Mouse (Mus musculus) kidney, embryonic 15.5 days (tissue): ENCODE data around the gene Ddx42. TPM values are rescaled to one million over a fixed set of nuclear protein-coding genes. Genes with fewer than 3 reads are reported as not detected.
A peak's percentile ranks its signal among the peaks of the same experiment; 100 is the strongest.
"Not testable (repeated sequence)": the region's sequence is repeated elsewhere in the genome, so short reads cannot be mapped to it uniquely, and the experiment has no call there.

Source experiments
- ATAC-seq: fragments of 200-750 bp; cut with Nextera tagmentation; replicated peaks from 2 replicates; pipeline ENCODE4 v1.8.0; 2017; ENCODE audit warnings: moderate TSS enrichment; ENCODE audit not compliant: low FRiP score
- H3K27ac ChIP-seq: fragments of 300-500 bp; sonication (generic); 2 replicates; pipeline ENCODE4 v1.5.1; 2015; ENCODE audit warnings: mild to moderate bottlenecking, inconsistent platforms
- H3K27me3 ChIP-seq: fragments of 300-500 bp; sonication (generic); 2 replicates; pipeline ENCODE4 v1.6.1; 2015; ENCODE audit warnings: inconsistent platforms
- H3K36me3 ChIP-seq: fragments of 300-500 bp; sonication (generic); 2 replicates; pipeline ENCODE4 v1.6.1; 2015; ENCODE audit warnings: inconsistent platforms
- H3K4me1 ChIP-seq: fragments of 300-500 bp; sonication (generic); 2 replicates; pipeline ENCODE4 v1.6.1; 2015; ENCODE audit warnings: inconsistent platforms
- H3K4me2 ChIP-seq: fragments of 300-500 bp; sonication (generic); 2 replicates; pipeline ENCODE4 v1.6.1; 2015; ENCODE audit warnings: moderate library complexity, mild to moderate bottlenecking, inconsistent platforms
- H3K4me3 ChIP-seq: fragments of 300-500 bp; sonication (generic); replicated peaks from 2 replicates; pipeline ENCODE4 v1.5.1; 2015; ENCODE audit warnings: mild to moderate bottlenecking, inconsistent platforms
- H3K9ac ChIP-seq: fragments of 300-500 bp; sonication (generic); 2 replicates; pipeline ENCODE4 v1.6.1; 2015; ENCODE audit warnings: mild to moderate bottlenecking, inconsistent platforms
- H3K9me3 ChIP-seq: fragments of 300-500 bp; sonication (generic); replicated peaks from 2 replicates; pipeline ENCODE4 v1.6.1; 2016; ENCODE audit warnings: inconsistent platforms
- whole genome bisulfite sequencing: fragments of 180-500 bp; shearing (Covaris S2); methylation state at CpG from one replicate; pipeline ENCODE4 v1.1.7; 2015; ENCODE audit warnings: mixed read lengths; 5-methylcytosine and 5-hydroxymethylcytosine counted together
- polyA plus RNA-seq: library from polyadenylated mRNA; unstranded; fragments of >200 nt; fragmentation: Nextera tagmentation; extraction: Ambion mirVana; gene quantifications from 2 replicates; pipeline ENCODE4 v1.2.1, GENCODE M21; 2015

Gene Ddx42
- polyA plus RNA-seq, 1 experiment from 2014 or later: 77.8 TPM

DNA sequence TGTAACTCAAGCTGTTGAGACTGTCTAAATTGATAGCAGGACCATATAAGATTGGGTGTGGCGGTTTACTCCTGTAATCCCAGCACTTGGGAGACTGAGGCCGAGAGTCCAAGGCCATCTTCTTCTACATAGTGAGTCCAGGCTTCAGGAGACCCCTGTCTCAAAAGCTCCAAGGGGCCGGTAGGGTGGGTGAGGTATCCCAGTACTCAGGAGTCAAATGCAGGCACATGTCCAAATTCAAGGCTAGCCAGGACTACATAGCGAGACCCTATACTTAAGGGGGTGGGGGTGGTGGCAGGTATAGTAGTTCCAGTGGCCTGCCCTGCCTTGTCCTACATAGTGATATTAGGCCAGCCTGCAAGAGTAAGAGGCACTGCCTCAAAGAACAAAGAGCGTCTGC is 1.9 kb upstream of the Ddx42 start:
- peaks cover 35% of the 10 kb centered on the region for H3K36me3 ChIP-seq
- 92% methylated on average over 5 of the region's 5 CpGs for WGBS
- H3K9me3 ChIP-seq: no peaks in the 10 kb centered on the region
- H3K27me3 ChIP-seq: no peaks in the 10 kb centered on the region
- H3K9ac ChIP-seq: peak overlapping the region; percentile 71
- no peak overlapping the region for H3K27ac ChIP-seq
- peak overlapping the region; percentile 97 for H3K4me3 ChIP-seq
- peak overlapping the region; percentile 66 for H3K4me2 ChIP-seq
- peaks cover 28% of the 10 kb centered on the region for H3K4me1 ChIP-seq
- no peak for ATAC-seq

DNA sequence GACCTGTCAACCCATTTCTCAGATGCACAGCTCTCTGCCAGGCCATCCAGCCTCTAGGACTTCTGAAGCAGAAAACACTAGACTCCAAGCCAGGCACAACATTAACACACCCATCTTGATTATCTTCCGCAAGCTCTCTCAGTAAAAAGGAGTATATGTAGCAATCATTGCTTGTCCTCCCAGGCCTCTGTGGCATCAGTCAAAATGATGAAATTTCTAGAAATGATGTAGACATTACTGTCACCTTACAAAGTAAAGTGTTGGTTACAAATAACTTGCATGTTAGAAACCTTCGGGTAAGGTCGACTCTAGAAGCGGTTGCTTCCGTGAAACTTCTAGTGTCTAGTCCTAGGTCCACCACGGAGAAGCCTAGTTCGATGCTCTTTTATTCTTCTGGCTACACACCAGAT is 1.3 kb upstream of the Ddx42 start:
- Histone ChIP-seq H3K27ac (peak overlapping the region; percentile 98), H3K9me3 (no peaks in the 10 kb centered on the region), H3K36me3 (peaks cover 29% of the 10 kb centered on the region), H3K9ac (peak overlapping the region; percentile 71), H3K4me3 (peak overlapping the region; percentile 97), H3K4me1 (peaks cover 28% of the 10 kb centered on the region), H3K27me3 (no peaks in the 10 kb centered on the region), H3K4me2 (peak overlapping the region; percentile 66)
- WGBS: 24% methylated on average over 7 of the region's 7 CpGs
- ATAC-seq: no peak

DNA sequence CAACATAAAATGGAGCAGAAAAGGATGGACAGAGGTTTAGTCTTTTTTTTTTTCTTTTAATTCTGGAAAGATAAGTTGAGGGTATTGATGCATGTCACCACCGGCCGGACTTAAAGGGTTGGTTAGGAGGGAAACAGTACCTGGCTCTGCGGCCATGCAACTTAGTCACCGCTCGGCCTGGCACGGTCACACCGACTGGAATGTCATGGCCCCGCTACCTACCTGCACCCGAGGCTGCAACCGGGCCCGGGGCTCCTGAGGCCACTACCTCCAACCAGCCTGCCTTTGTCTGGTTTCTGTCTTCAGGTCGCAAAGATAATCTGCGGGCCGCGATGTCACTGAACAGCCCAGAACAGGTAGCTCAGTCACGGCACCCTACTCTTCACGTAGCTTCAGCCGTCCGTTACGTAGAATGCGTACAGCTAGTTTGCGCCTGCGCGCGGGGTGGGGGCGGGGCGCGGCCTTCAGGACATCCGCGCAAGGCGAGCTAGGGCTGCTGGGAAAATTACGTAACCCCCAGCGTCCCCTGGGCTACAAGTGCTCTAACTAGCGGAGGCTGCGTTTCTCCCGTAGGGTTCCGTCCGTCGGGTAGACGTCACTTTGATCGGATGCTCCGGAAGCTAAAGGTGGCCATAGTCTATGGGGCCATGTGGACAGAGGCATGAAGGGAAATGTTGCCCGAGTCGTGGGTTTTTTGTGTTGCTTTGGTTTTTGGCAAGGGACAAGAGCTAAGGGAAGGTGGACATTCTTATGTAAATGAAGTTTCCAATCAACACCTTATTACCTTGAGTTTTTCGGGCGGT is 598 bp upstream of the Ddx42 start, which contains the start of gene Ccdc47:
TSS of gene Ccdc47 (minus strand) at position 418 of the 803 bp plus-strand sequence.
- H3K9me3 ChIP-seq: no peaks in the 10 kb centered on the region
- ATAC-seq: peak; percentile 98
- peak within 1 kb of the TSS; percentile 97 for H3K4me3 ChIP-seq
- H3K36me3 ChIP-seq: peaks cover 24% of the 10 kb centered on the region
- H3K4me2 ChIP-seq: peak within 1 kb of the TSS; percentile 66
- no peaks in the 10 kb centered on the region for H3K27me3 ChIP-seq
- peak within 1 kb of the TSS; percentile 99 for H3K9ac ChIP-seq
- peak within 1 kb of the TSS; percentile 98 for H3K27ac ChIP-seq
- 0% methylated on average over 46 of the region's 46 CpGs for WGBS
- peaks cover 28% of the 10 kb centered on the region for H3K4me1 ChIP-seq

DNA sequence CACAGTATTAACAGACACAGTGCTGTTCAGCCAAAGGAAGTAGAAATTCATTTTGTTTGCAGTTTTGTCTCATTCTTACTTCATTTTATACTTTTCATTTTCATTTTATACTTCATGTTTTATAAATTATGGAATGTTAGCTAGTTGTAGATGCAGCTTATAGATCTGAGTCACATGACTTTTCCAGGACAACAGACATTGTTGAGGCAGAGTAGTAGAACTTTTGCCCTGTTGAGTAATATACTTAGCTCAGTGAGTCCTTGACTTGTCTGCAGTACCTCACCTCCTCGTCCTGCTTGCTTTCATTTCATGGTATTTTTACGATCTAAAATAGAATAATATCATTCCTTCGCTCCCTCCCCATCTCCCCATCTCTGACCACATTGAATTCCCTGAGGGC is 3.9 kb downstream of the Ddx42 start:
- H3K27me3 ChIP-seq: no peaks in the 10 kb centered on the region
- H3K36me3 ChIP-seq: peaks cover 21% of the 10 kb centered on the region
- no peak overlapping the region for H3K4me2 ChIP-seq
- no peak overlapping the region for H3K4me3 ChIP-seq
- H3K9ac ChIP-seq: no peak overlapping the region
- no peaks in the 10 kb centered on the region for H3K9me3 ChIP-seq
- H3K27ac ChIP-seq: no peak overlapping the region
- peaks cover 15% of the 10 kb centered on the region for H3K4me1 ChIP-seq
- WGBS: 87% methylated on average over 3 of the region's 3 CpGs
- no peak for ATAC-seq

DNA sequence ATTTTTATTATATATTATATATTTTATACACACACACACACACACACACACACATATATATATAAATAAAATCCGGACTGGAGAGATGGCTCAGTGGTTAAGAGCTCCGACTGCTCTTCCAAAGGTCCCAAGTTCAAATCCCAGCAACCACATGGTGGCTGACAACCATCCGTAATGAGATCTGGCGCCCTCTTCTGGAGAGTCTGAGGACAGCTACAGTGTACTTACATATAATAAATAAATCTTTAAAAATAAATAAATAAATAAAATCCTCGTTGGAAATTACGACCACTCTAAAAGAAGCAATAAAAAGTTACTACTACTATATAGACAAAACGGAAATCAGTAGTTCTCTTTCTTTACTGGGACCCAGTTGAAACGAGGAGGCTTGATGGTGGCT is 17.3 kb downstream of the Ddx42 start:
- H3K27me3 ChIP-seq, H3K4me1 ChIP-seq, H3K4me3 ChIP-seq, H3K9ac ChIP-seq, H3K9me3 ChIP-seq, ATAC-seq, H3K4me2 ChIP-seq, H3K27ac ChIP-seq: not testable (repeated sequence)
- 73% methylated on average over 8 of the region's 8 CpGs for WGBS
- peaks cover 82% of the 10 kb centered on the region for H3K36me3 ChIP-seq

DNA sequence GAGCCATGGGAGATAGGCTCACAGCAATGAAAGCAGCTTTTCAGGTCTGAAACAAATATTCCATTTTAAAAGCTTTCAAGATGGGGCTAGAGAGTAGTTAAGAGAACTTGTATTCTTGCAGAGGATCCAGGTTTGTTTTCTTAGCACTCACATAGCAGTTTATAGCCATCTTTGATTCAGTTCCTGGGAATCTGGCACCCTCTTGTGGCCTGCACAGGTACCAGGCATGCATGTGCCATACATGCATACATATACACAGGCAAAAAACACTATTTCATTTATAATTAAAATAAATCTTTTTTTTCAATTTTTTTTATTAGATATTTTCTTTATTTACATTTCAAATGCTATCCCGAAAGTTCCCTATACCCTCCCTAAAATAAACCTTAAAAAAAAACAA is 30.1 kb downstream of the Ddx42 start:
- Histone ChIP-seq H3K9ac (no peak overlapping the region), H3K4me1 (no peaks in the 10 kb centered on the region), H3K27me3 (no peaks in the 10 kb centered on the region), H3K4me3 (no peak overlapping the region), H3K9me3 (peaks cover 3% of the 10 kb centered on the region; the same call in 1 of the 2 replicates), H3K36me3 (peaks cover 100% of the 10 kb centered on the region), H3K4me2 (no peak overlapping the region), H3K27ac (no peak overlapping the region)
- ATAC-seq: no peak
- 85% methylated on average over 1 of the region's 1 CpGs for WGBS

DNA sequence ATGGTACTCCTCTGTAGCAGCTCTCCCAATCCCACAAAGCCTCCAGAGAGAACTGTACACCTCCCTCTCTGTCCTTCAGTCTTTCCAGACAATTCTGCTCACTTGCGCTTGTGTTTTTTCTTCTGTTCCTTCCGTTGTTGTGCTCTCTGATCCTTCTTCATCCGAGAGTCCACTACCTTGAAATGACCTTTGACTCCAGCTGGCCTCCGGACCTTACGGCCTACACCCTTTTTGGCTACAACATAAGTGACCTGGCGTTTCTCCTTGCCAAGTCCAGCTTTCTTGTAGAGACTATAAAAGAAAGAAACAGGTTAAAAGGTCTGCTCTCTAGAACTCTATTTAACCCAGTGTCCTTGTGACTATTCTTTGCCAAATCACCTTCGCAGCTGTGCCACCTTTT is 32.6 kb downstream of the Ddx42 start:
- Histone ChIP-seq H3K4me3 (no peak overlapping the region), H3K36me3 (peaks cover 100% of the 10 kb centered on the region), H3K9ac (no peak overlapping the region), H3K4me2 (no peak overlapping the region), H3K27ac (no peak overlapping the region), H3K4me1 (peaks cover 3% of the 10 kb centered on the region; the same call in 1 of the 2 replicates), H3K27me3 (no peaks in the 10 kb centered on the region), H3K9me3 (peaks cover 3% of the 10 kb centered on the region; the same call in 1 of the 2 replicates)
- ATAC-seq: no peak
- WGBS: 87% methylated on average over 7 of the region's 7 CpGs

DNA sequence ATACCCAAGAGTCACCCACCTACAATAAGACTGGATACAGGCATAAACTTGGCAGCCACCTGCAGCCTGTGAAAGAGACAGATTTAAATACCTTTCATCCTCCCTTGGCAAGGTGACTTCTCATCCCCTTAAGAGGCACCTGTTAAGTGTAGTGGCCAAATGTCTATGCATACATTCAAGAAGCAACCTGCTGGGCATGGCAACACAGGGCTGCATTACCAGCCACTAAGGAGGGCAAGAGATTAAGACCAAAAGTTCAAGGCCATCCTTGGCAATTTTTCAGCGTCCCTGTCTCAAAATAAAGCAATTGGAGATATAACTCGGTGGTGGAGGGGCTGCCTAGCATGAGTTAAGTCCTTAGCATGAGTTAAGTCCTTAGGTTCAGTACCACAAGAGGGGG is 38.0 kb downstream of the Ddx42 start:
- peak overlapping the region; percentile 74 for H3K9ac ChIP-seq
- 12% methylated on average over 2 of the region's 2 CpGs for WGBS
- H3K36me3 ChIP-seq: peaks cover 74% of the 10 kb centered on the region
- H3K27ac ChIP-seq: 0 out of 2 replicates have a peak overlapping the region, but pooled peaks have one; percentile 81
- H3K9me3 ChIP-seq: no peaks in the 10 kb centered on the region
- peak overlapping the region; percentile 73 for H3K4me3 ChIP-seq
- H3K4me2 ChIP-seq: peak overlapping the region; percentile 87
- H3K4me1 ChIP-seq: peaks cover 22% of the 10 kb centered on the region
- H3K27me3 ChIP-seq: no peaks in the 10 kb centered on the region
- ATAC-seq: no peak

DNA sequence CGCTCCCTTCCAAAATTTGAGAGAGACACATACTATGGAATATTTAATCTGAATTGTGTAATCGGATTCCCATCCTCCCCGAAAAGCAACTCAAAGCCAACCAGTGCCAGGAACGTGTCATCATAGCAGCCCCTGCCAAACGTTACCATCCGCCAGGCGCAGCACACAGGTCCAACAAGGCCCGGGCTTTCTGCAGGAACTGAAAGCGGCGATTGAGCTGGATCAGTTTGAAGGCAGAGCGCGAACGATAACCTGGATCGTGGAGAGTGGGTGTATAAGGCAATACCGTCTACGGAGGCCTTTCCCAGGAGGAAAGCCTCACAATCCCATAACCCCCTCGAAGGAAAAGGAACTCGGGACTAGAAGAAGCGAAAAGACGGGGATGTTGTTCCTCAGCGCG is 38.4 kb downstream of the Ddx42 start:
- Histone ChIP-seq H3K27ac (peak overlapping the region; percentile 81; the same call in 1 of the 2 replicates), H3K4me2 (peak overlapping the region; percentile 87), H3K9me3 (no peaks in the 10 kb centered on the region), H3K36me3 (peaks cover 72% of the 10 kb centered on the region), H3K4me1 (peaks cover 22% of the 10 kb centered on the region), H3K4me3 (peak overlapping the region; percentile 73), H3K9ac (peak overlapping the region; percentile 74), H3K27me3 (no peaks in the 10 kb centered on the region)
- no peak for ATAC-seq
- WGBS: 2% methylated on average over 22 of the region's 22 CpGs

DNA sequence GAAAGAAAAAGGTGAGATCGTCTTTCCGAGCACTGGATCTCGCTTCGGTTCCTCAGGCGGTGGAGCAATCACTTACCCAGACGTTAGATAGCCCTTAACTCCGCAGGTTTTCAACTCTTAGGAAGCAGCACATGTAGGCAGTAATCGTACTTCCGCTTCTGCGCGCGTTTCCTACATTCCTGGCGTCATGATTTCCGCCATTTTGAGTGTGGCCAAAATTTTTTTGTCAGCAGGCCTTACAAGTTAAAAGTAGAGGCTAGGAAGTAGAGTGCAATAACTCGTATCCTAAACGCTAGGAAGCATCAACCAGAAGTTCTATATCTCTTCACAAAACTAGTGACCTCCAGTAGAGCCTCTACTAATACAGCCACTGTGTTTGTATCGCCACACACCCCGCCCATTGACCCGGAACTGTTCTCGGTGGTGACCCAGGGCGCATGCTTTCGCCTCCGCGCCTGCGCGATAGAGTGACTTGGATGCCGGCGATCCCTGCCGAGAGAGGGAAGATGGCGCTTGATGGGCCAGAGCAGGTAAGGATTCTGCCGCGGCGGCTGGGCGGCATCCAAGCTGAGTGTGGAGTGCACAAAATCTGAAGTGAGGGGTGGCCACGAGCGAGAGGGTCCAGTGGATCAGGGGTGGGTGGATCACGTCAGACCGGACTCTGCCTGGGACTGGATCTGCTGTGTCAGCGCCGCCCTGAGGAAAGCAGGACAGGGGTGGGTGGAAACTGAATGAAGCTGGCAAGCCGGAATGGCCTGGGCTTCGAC is 39.1 kb downstream of the Ddx42 start, which contains the start of the genes Ftsj3 and Psmc5:
TSS of gene Ftsj3 (minus strand) at position 395 of the 767 bp plus-strand sequence.
TSS of gene Psmc5 (plus strand) at position 470 of the 767 bp plus-strand sequence.
- Histone ChIP-seq H3K27me3 (no peaks in the 10 kb centered on the region), H3K4me3 (peak within 1 kb of the TSS; percentile 73), H3K36me3 (peaks cover 70% of the 10 kb centered on the region), H3K4me2 (peak within 1 kb of the TSS; percentile 87), H3K9me3 (no peaks in the 10 kb centered on the region), H3K27ac (peak within 1 kb of the TSS; percentile 81), H3K4me1 (peaks cover 26% of the 10 kb centered on the region), H3K9ac (peak within 1 kb of the TSS; percentile 84)
- under 1% methylated on average over 42 of the region's 42 CpGs for WGBS
- peak; percentile 97 for ATAC-seq

DNA sequence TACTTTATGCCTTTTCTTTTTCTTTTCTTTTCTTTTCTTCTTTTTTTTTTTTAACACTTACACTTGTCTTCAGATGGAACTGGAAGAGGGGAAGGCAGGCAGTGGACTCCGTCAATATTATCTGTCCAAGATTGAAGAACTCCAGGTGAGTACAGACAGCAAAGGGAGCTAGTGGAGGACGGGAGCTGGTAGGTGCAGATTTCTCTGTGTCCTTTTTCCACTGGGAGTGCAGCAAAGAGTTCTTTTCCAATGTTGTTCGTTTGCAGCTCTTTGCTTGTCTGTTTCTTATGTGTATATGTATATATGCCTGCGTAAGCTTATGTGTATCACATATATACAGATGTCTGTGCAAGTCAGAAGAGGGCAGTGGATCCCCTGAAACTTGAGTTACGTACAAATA is 40.0 kb downstream of the Ddx42 start:
- Histone ChIP-seq H3K4me1 (peaks cover 28% of the 10 kb centered on the region), H3K36me3 (peaks cover 70% of the 10 kb centered on the region), H3K27me3 (no peaks in the 10 kb centered on the region), H3K4me2 (peak overlapping the region; percentile 87), H3K9ac (peak overlapping the region; percentile 84), H3K4me3 (peak overlapping the region; percentile 73), H3K27ac (peak overlapping the region; percentile 81; the same call in 1 of the 2 replicates), H3K9me3 (no peaks in the 10 kb centered on the region)
- WGBS: 67% methylated on average over 5 of the region's 5 CpGs
- ATAC-seq: no peak
